Mouse (Mus musculus): Measurements from ENCODE around the gene Tbc1d10a.

DNA sequence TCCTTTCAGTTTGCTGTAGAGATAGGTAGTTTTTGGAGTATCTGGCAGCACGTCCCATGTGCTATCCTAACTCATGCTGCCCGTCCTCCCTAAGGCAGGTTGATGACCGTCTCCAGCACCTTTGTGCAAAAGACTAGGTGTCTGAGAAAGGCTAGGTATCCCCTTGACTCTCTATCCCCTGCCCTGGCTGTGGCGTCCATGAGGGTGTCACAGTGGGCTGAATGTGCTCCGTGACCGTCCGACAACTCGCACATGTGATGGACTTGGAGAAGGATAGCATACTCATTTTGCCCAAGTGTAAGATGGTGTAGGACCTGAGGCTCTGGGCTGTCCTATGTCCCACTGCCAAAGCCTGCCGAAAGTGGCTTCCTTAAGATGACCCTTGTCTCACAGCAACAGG, 21.1 kb downstream of the Tbc1d10a start:
- TF ChIP-seq POLR2A (IDR thresholded peaks at IDR 0.05; ENCODE audit: control insufficient read depth, extremely low read depth, insufficient read depth, low read length, poor library complexity) (no peak), CTCF (IDR thresholded peaks at IDR 0.05; ENCODE audit: borderline replicate concordance, control insufficient read depth, extremely low read depth, insufficient read depth, low read length, poor library complexity) (no peak)

Measured in thymus, adult 2 months (tissue).